Mouse (Mus musculus) thymus, adult 2 months (tissue): ENCODE data around the gene Mettl21a. TPM values are rescaled to one million over a fixed set of nuclear protein-coding genes. Genes with fewer than 3 reads are reported as not detected.

Experiments used
- DNase-seq: peaks from one replicate; pipeline ENCODE4 v3.0.0; 2021
- H3K27ac ChIP-seq: fragments of 200-500 bp; 2 replicates; pipeline ENCODE4 v1.5.1; 2012; ENCODE audit warnings: low read length, control low read depth; ENCODE audit not compliant: control insufficient read depth, insufficient read depth
- H3K27me3 ChIP-seq: fragments of 200-500 bp; 2 replicates; pipeline ENCODE4 v1.6.1; 2012; ENCODE audit warnings: mild to moderate bottlenecking, low read length, moderate library complexity, mixed read lengths; ENCODE audit not compliant: control insufficient read depth, insufficient read depth
- H3K36me3 ChIP-seq: fragments of 200-500 bp; 2 replicates; pipeline ENCODE4 v1.6.1; 2012; ENCODE audit warnings: mild to moderate bottlenecking, low read length, moderate library complexity; ENCODE audit not compliant: control insufficient read depth, insufficient read depth
- H3K4me1 ChIP-seq: fragments of 200-500 bp; replicated peaks from 2 replicates; pipeline ENCODE4 v1.6.1; 2012; ENCODE audit warnings: low read length; ENCODE audit not compliant: control insufficient read depth, insufficient read depth
- H3K4me3 ChIP-seq: fragments of 200-500 bp; 2 replicates; pipeline ENCODE4 v1.5.1; 2012; ENCODE audit warnings: mild to moderate bottlenecking, low read length, control low read depth, moderate library complexity; ENCODE audit not compliant: control insufficient read depth, insufficient read depth
- CTCF ChIP-seq: fragments of 200-500 bp; IDR thresholded peaks from 2 replicates; pipeline ENCODE4 v1.5.1; 2012; ENCODE audit warnings: mild to moderate bottlenecking, control low read depth, low read length, moderate library complexity, borderline replicate concordance; ENCODE audit not compliant: control insufficient read depth, poor library complexity, insufficient read depth; ENCODE audit errors: extremely low read depth
- POLR2A ChIP-seq: fragments of 200-500 bp; IDR thresholded peaks from 2 replicates; pipeline ENCODE4 v1.6.1; 2012; ENCODE audit warnings: mild to moderate bottlenecking, low read length, control low read depth, moderate library complexity; ENCODE audit not compliant: control insufficient read depth, poor library complexity, insufficient read depth; ENCODE audit errors: extremely low read depth
- WGBS: fragments of 180-500 bp; shearing (Covaris S2); methylation state at CpG from one replicate; pipeline ENCODE4 v1.1.7; 2018; 5-methylcytosine and 5-hydroxymethylcytosine counted together
- polyA plus RNA-seq: library from polyadenylated mRNA; depleted of rRNA; stranded (reverse); fragments of >200 nt; gene quantifications from 2 replicates; pipeline ENCODE4 v1.2.3, GENCODE M21; 2012; rRNA removed

Mettl21a gene
- polyA plus RNA-seq, 1 experiment = 8.3 TPM

- DNase-seq = no peak
- Histone ChIP-seq H3K27ac (no peak overlapping the region), H3K27me3 (no peaks in the 10 kb centered on the region), H3K4me1 (no peaks in the 10 kb centered on the region), H3K4me3 (no peak overlapping the region), H3K36me3 (peaks cover 75% of the 10 kb centered on the region)
- TF ChIP-seq POLR2A = no peak
- no peak for TF ChIP-seq CTCF
Measured at GRCm38 (mm10) chr1:64568206-64568605, 48.8 kb downstream of the Mettl21a start.

GRCm38 (mm10) chr1:64560105-64560504 lies 56.9 kb downstream of the Mettl21a start:
- Histone ChIP-seq H3K27me3 (no peaks in the 10 kb centered on the region), H3K27ac (no peak overlapping the region), H3K4me1 (no peaks in the 10 kb centered on the region), H3K4me3 (no peak overlapping the region), H3K36me3 (peaks cover 48% of the 10 kb centered on the region)
- TF ChIP-seq POLR2A (no peak), CTCF (no peak)
- no peak for DNase-seq
- 94% methylated on average over 3 of the region's 3 CpGs for WGBS

Other genes starting within 250 kb of the Mettl21a start
- gene Creb1, start 84.6 kb downstream of the Mettl21a start, polyA plus RNA-seq = 74.5 and 78.5 TPM in 2 replicates
- gene Ccnyl1, start 73.2 kb upstream of the Mettl21a start, polyA plus RNA-seq = 13.2 and 19.1 TPM in 2 replicates
- gene Fzd5, start 120.5 kb upstream of the Mettl21a start, polyA plus RNA-seq = 8.2 and 10.7 TPM in 2 replicates